Mouse (Mus musculus) hindbrain, postnatal 0 days (tissue): ENCODE results near the gene Wwc1. TPM values are rescaled to one million over a fixed set of nuclear protein-coding genes. Genes with fewer than 3 reads are reported as not detected.

ENCODE experiments used
- ATAC-seq: fragments of 200-750 bp; cut with Nextera tagmentation; 2 replicates; pipeline ENCODE4 v1.8.0; 2017; ENCODE audit warnings: mild to moderate bottlenecking, moderate TSS enrichment, moderate library complexity
- DNase-seq: peaks from one replicate; pipeline ENCODE4 v3.0.0-alpha.2; 2015; ENCODE audit warnings: low spot score
- H3K27ac ChIP-seq: fragments of 300-500 bp; sonication (generic); 2 replicates; pipeline ENCODE4 v1.5.1; 2014; ENCODE audit warnings: mild to moderate bottlenecking
- H3K27me3 ChIP-seq: fragments of 300-500 bp; sonication (generic); 2 replicates; pipeline ENCODE4 v1.6.1; 2014; ENCODE audit warnings: low read length, mixed read lengths; ENCODE audit not compliant: insufficient read depth
- H3K36me3 ChIP-seq: fragments of 300-500 bp; sonication (generic); 2 replicates; pipeline ENCODE4 v1.6.1; 2014; ENCODE audit warnings: low read length, mixed read lengths; ENCODE audit not compliant: insufficient read depth
- H3K4me1 ChIP-seq: fragments of 300-500 bp; sonication (generic); 2 replicates; pipeline ENCODE4 v1.6.1; 2014; ENCODE audit warnings: antibody characterized with exemption, low read length, mixed read lengths; ENCODE audit not compliant: insufficient read depth
- H3K4me2 ChIP-seq: fragments of 300-500 bp; sonication (generic); 2 replicates; pipeline ENCODE4 v1.6.1; 2014; ENCODE audit warnings: low read depth, mild to moderate bottlenecking, low read length, moderate library complexity, mixed read lengths
- H3K4me3 ChIP-seq: fragments of 300-500 bp; sonication (generic); 2 replicates; pipeline ENCODE4 v1.5.1; 2014; ENCODE audit warnings: low read length
- H3K9ac ChIP-seq: fragments of 300-500 bp; sonication (generic); replicated peaks from 2 replicates; pipeline ENCODE4 v1.6.1; 2014; ENCODE audit warnings: mild to moderate bottlenecking, low read length, moderate library complexity, mixed read lengths
- H3K9me3 ChIP-seq: fragments of 300-500 bp; sonication (generic); 2 replicates; pipeline ENCODE4 v1.6.1; 2016; ENCODE audit warnings: low read length, mixed read lengths
- CTCF ChIP-seq: IDR thresholded peaks from 2 replicates; pipeline ENCODE4 v1.5.1; 2016; ENCODE audit warnings: antibody characterized with exemption, control low read depth, low read depth
- WGBS: fragments of 180-500 bp; shearing (Covaris S2); extraction: QIAGEN DNeasy Blood & Tissue Kit; methylation state at CpG from one replicate; pipeline ENCODE4 v1.1.7; 2014; 5-methylcytosine and 5-hydroxymethylcytosine counted together
- polyA plus RNA-seq: library from polyadenylated mRNA; unstranded; fragments of >200 nt; fragmentation: Nextera tagmentation; extraction: Ambion mirVana; gene quantifications from 2 replicates; pipeline ENCODE4 v1.2.1, GENCODE M21; 2015
- total RNA-seq: library from RNA; depleted of rRNA; stranded (reverse); fragments of >200 nt; gene quantifications from 2 replicates; pipeline ENCODE4 v1.2.3, GENCODE M21; 2014

Wwc1 gene
- total and polyA plus RNA-seq, 2 experiments from 2014 or later = 9.0 to 17.8 TPM

DNA sequence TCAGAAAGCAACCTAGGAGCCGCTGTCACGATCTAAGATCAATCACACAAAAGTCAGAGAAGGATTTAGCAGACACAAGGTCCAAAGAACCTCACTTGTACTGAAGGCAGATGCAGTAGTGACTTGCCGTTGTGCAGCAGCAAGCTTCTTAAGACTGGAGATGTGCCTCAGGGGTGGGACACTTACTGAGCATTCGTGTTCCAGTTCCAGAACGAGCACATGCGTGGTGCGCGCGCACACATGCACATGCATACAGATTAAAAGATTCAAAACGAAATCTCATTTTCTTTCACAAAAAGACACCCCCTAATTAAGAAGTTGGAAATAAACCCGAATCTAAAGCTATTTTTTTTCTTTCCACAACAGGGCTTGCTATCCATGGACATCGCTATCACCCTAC, 51.9 kb downstream of the Wwc1 start:
- DNase-seq (no peak), ATAC-seq (no peak)
- Histone ChIP-seq H3K4me3 (no peak overlapping the region), H3K9ac (no peak overlapping the region), H3K4me2 (no peak overlapping the region), H3K27me3 (no peaks in the 10 kb centered on the region), H3K27ac (no peak overlapping the region), H3K36me3 (no peaks in the 10 kb centered on the region), H3K4me1 (no peaks in the 10 kb centered on the region), H3K9me3 (0 out of 2 replicates have a peak, but pooled peaks cover 4% of the 10 kb centered on the region)
- 92% methylated on average over 12 of the region's 12 CpGs for WGBS
- TF ChIP-seq CTCF = no peak

DNA sequence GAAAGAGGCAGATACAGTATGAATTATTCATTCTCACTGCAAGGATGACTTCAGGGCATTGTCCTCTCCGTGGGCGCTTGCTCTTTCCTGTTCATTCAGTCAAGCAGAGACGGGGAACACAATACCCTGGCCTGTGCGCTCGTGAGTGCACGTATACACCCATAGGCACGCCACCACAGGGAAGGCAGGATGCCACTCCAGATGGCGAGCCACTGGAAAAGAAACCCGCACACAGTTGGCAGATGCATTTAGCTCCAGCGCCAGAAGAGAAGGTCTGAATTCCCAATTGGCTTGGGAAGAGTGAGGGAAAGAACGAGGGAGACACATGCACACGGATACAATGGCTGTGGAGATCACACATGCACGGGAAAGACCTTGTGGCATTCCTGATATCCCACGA, 53.0 kb downstream of the Wwc1 start:
- no peak overlapping the region for H3K4me3 ChIP-seq
- no peaks in the 10 kb centered on the region for H3K27me3 ChIP-seq
- peak overlapping the region; percentile 54 for H3K27ac ChIP-seq
- no peaks in the 10 kb centered on the region for H3K36me3 ChIP-seq
- DNase-seq (peak; percentile 57), ATAC-seq (peak; percentile 79)
- no peak for TF ChIP-seq CTCF
- 0 out of 2 replicates have a peak, but pooled peaks cover 4% of the 10 kb centered on the region for H3K4me1 ChIP-seq
- no peak overlapping the region for H3K9ac ChIP-seq
- 13% methylated on average over 14 of the region's 14 CpGs for WGBS
- 0 out of 2 replicates have a peak, but pooled peaks cover 4% of the 10 kb centered on the region for H3K9me3 ChIP-seq
- H3K4me2 ChIP-seq = peak overlapping the region; percentile 29

DNA sequence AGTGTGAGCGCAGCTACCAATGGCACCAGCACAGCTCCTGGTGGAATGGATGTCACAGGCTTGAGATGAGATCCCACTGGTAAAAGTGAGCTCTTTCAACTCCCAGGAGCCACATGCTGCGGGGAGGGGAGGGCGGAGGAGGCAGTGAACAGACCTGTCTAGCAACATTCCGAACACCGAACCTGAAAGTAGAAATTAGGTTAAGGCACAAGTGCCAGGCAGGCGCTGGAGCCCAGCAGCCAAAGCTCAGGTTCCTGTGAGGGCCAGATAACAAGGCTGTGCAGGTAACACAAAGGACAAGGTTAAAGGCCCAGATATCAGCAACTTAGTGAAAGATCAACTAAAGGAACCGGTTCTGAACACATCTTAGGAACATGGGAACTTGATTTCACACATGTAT, 54.7 kb downstream of the Wwc1 start:
- 85% methylated on average over 7 of the region's 7 CpGs for WGBS
- no peak overlapping the region for H3K4me3 ChIP-seq
- ATAC-seq (no peak), DNase-seq (no peak)
- H3K4me2 ChIP-seq = no peak overlapping the region
- H3K27ac ChIP-seq = no peak overlapping the region
- 0 out of 2 replicates have a peak, but pooled peaks cover 4% of the 10 kb centered on the region for H3K9me3 ChIP-seq
- H3K27me3 ChIP-seq = no peaks in the 10 kb centered on the region
- H3K36me3 ChIP-seq = no peaks in the 10 kb centered on the region
- TF ChIP-seq CTCF = no peak
- H3K4me1 ChIP-seq = peaks cover 8% of the 10 kb centered on the region; the same call in 1 of the 2 replicates
- no peak overlapping the region for H3K9ac ChIP-seq

DNA sequence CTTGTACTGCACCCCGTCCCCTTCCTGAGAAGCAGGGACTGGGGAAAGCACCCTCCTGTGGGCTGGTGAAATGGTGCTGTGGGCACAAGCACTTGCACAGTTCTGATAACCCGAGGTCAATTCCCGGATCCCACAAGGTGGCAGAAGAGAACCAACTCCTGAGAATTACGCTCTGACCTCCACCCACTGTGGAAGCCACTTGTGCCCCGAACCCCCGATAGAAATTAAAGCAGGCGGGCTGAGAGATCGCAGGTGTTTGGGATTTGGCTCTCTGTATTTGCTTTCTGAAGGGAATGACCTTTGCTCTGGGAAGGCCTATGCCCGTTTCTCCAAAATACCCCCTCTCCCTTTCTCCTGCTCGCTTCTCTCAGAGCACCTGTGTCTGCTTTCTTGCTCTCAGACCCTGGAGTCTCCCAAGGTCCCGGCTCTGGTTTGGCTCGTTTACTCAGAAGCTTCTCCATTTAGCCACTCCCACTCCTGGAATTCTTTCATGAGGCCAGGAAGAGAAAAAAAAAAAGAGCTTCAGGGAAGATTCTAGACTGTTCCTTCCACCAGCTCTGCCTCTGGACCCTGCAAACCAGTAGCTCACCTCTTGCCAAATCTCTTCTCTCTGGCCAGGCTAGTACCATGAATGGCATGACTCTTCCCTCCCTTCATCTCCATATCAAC, 58.0 kb downstream of the Wwc1 start:
- H3K9me3 ChIP-seq = 0 out of 2 replicates have a peak, but pooled peaks cover 4% of the 10 kb centered on the region
- no peak overlapping the region for H3K4me3 ChIP-seq
- 0 out of 2 replicates have a peak, but pooled peaks have one; percentile 24 for ATAC-seq
- H3K27ac ChIP-seq = no peak overlapping the region
- 41% methylated on average over 12 of the region's 12 CpGs for WGBS
- no peaks in the 10 kb centered on the region for H3K36me3 ChIP-seq
- no peaks in the 10 kb centered on the region for H3K27me3 ChIP-seq
- no peak overlapping the region for H3K9ac ChIP-seq
- no peak overlapping the region for H3K4me2 ChIP-seq
- peak; percentile 55 for TF ChIP-seq CTCF
- DNase-seq = peak; percentile 62
- peaks cover 8% of the 10 kb centered on the region; the same call in 1 of the 2 replicates for H3K4me1 ChIP-seq

DNA sequence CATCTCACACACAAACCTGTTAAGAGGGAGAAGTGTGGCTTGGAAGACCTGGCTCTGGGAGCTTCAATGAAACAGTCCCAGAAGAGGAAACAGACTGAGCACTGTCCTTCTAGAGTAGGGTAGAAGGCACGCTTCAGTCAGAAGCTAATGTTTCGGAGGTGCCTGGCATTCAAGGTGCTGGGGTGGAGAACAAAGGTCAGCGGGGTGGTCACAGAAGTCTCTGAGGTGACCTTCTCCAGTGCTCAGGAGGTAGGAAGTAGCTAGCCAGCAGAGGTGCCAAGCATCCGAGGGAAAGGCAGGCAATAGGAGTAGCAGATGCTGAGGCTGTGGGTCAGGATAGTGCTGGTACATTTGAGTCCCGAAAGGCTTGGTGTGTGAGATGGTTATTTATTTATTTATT, 59.6 kb downstream of the Wwc1 start:
- DNase-seq (no peak), ATAC-seq (no peak)
- Histone ChIP-seq H3K4me1 (peaks cover 8% of the 10 kb centered on the region; the same call in 1 of the 2 replicates), H3K27ac (peak overlapping the region; percentile 51; the same call in 1 of the 2 replicates), H3K4me2 (no peak overlapping the region), H3K36me3 (no peaks in the 10 kb centered on the region), H3K27me3 (no peaks in the 10 kb centered on the region), H3K9ac (no peak overlapping the region), H3K4me3 (no peak overlapping the region), H3K9me3 (no peaks in the 10 kb centered on the region)
- TF ChIP-seq CTCF = no peak
- WGBS = 88% methylated on average over 5 of the region's 5 CpGs

DNA sequence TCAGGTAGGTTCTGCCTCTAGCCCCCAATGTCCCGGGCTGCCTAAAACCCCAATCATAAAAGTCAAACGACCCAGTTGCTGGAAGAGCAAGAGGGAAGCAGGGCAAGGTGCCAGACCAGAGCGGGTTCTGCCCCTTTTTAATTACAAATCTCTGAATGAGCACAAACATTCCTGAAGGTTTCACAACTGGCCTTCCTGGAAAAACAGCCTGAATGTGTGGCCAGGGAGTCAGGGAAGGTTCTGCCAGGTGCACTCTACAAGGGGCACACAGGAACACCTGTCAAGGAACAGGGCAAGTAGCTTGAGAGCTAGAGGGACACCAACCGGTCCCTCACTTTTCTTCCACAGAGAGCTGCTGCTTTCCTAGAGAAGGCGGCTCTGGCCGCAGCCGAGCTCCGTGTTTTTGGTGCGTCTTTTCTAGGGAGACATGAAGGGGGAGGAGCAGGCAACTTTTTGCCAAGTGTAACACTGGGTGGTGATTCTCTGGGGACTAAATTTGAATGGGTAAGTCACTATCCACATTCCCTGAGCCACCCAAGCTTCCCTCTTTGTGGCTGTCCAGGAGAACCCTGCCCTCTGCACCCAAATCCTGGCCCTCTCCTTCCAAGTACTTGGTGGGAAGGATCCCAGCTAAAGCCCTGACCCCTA, 60.3 kb downstream of the Wwc1 start:
- WGBS = 36% methylated on average over 9 of the region's 9 CpGs
- H3K4me1 ChIP-seq = peaks cover 8% of the 10 kb centered on the region; the same call in 1 of the 2 replicates
- DNase-seq = no peak
- H3K36me3 ChIP-seq = no peaks in the 10 kb centered on the region
- no peak for ATAC-seq
- H3K27ac ChIP-seq = peak overlapping the region; percentile 51; the same call in 1 of the 2 replicates
- no peaks in the 10 kb centered on the region for H3K9me3 ChIP-seq
- no peak for TF ChIP-seq CTCF
- H3K27me3 ChIP-seq = no peaks in the 10 kb centered on the region
- no peak overlapping the region for H3K4me3 ChIP-seq
- 0 out of 2 replicates have a peak overlapping the region, but pooled peaks have one; percentile 8 for H3K4me2 ChIP-seq
- no peak overlapping the region for H3K9ac ChIP-seq

DNA sequence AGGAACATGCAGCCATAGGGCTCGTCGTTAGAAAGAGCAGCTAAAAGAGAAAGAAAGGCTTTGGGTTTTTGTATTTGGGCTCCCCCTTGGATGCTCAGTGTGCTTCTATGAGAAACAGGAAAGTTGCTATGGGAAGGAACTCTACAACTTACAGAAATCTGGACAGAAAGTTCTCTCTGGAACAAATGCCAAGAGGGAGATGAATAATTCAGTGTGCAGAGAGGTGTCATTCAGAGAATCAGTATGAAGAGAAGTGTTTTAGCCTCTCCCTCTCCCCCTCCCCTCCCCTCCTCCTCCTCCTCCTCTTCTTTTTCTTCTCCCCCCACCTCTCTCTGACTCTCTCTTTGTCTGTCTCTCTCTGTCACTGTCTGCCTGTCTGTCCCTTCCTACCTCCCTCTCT, 60.9 kb downstream of the Wwc1 start:
- Histone ChIP-seq H3K36me3 (no peaks in the 10 kb centered on the region), H3K9ac (no peak overlapping the region), H3K27ac (peak overlapping the region; percentile 51), H3K4me3 (no peak overlapping the region), H3K27me3 (no peaks in the 10 kb centered on the region), H3K4me2 (0 out of 2 replicates have a peak overlapping the region, but pooled peaks have one; percentile 8), H3K4me1 (peaks cover 8% of the 10 kb centered on the region; the same call in 1 of the 2 replicates), H3K9me3 (no peaks in the 10 kb centered on the region)
- TF ChIP-seq CTCF = no peak
- peak; percentile 30; the same call in 1 of the 2 replicates for ATAC-seq
- 33% methylated on average over 2 of the region's 2 CpGs for WGBS
- DNase-seq = no peak
